Mouse (Mus musculus): ENCODE measurements around the gene Ahdc1.
"Not testable (repeated sequence)": the region's sequence is repeated elsewhere in the genome, so short reads cannot be mapped to it uniquely, and the experiment has no call there.

The Ahdc1 gene

DNA sequence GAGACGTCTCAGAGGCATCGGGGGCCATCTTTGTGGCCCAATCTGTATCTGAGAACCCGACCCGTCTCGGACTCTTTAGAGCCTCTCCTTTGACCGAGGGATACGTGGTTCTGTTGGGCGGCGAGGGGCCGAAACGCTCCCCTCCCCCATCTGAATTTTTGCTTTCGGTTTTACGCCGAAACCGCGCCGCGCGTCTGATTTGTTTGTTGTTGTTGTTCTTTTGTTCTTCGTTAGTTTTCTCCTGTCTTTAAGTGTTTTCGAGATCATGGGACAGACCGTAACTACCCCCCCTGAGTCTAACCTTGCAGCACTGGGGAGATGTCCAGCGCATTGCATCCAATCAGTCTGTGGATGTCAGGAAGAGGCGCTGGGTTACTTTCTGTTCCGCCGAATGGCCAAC is 85.6 kb downstream of the Ahdc1 start:
- not testable (repeated sequence) for DNase-seq (ENCODE audit: low spot score in 2 of 2)

DNA sequence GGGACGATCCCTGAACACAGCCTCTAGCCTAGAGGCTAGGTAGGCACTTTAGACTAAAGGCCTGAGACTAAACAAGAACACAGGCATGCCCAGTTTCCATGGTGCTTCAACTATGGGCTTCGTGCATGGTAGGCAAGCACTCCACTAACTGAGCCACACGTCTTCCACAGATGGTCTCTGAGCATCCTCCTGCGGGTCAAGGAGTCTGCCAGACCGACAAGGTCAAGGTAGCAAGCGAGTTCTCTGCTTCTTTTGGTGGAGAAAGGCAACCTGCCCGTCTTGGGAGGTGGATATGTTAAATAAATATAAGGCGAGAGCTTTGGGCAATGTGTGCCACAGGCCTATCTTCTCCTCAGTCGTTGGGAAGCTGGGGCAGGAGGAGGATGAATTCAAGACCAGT is 90.7 kb downstream of the Ahdc1 start:
- DNase-seq (ENCODE audit: low spot score in 2 of 2): no peak

GRCm38 (mm10) chr4:133103525-133104193 is 92.6 kb downstream of the Ahdc1 start:
- DNase-seq (ENCODE audit: low spot score in 2 of 2): no peak

GRCm38 (mm10) chr4:133104194-133104569 is 93.1 kb downstream of the Ahdc1 start:
- DNase-seq (ENCODE audit: low spot score in 2 of 2): no peak

DNA sequence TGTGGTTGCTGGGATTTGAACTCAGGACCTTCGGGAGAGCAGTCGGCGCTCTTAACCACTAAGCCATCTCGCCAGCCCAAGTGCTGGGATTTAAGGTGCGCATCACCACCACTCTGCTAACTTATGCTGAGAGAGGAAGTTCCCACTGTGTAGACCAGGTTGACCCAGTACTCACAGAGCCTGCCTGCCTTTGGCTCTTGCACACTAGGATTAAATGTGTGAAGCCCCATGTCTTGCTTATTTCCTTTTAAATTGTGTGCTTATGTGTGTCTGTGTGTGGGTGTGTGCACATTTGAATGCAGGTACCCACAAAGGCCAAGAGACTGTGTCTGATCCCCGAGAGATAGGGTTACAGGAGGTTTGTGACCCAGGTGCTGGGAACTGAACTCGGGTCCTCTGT is 95.6 kb downstream of the Ahdc1 start:
- no peak for DNase-seq (ENCODE audit: low spot score in 2 of 2)

GRCm38 (mm10) chr4:133107788-133108281 is 96.8 kb downstream of the Ahdc1 start:
- DNase-seq (ENCODE audit: low spot score in 2 of 2): no peak

DNA sequence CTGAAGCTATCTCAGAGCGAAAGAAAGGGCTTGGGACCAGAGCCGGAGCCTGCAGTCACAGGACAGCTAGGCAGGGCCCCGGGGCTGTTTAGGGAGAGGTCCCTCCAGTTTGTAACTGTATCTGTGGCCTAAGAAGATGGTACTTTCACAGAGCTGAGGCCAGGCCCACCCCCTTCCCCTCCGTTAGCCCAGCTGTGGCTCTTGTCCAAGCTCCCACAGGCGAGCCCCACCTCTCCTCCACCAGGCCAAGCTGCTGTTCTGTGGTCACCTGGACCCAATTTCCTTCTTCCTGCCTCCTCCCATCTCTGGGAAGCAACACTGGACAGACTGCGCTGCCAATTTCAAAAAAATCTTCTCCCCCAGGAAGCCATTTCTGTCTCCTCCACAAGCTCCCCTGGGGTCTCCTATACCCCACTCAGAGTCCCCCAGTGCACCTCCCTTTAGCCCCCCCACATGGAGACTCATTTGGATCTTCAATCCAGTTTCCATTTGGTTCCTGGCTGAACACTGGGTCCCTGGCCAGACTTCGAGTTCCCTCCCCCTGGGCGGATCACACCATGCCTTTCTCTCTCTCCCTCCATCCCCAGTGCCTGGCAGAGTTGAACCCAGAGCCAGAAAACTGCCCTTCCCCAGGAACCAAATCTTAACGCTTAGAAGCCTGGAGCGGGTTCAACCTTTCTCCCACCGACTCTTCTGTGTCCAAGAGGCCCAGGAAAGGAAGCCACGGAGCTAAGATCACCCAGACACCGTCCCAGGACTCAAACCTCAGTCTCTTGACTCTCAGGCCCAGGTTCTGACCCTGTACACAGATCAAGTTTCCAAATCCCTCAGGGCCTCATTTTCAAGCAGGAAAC is 97.6 kb downstream of the Ahdc1 start:
- no peak for DNase-seq (ENCODE audit: low spot score in 2 of 2)

DNA sequence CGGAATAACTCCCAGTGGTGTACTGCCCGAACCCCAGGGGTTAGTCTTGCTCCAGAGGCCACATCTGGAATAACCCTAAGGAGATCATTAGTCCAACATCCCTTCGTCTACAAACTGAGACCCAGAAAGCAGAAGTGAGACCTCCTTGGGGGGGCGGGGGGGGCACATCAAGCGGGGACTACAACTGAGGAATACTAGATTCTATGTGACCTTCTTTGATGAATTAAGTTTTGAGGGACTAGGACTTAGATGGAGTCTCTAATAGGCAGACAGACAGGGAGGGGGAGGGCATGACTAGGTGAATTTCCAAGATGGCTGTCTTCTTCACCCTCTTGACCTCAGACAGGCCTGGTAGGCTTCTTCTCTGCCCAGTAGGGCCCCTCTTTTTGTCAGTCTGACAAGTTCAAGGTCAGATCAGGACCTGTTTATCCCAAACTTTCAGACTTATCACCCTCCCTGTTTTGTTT is 98.3 kb downstream of the Ahdc1 start:
- DNase-seq (ENCODE audit: low spot score in 2 of 2): no peak

DNA sequence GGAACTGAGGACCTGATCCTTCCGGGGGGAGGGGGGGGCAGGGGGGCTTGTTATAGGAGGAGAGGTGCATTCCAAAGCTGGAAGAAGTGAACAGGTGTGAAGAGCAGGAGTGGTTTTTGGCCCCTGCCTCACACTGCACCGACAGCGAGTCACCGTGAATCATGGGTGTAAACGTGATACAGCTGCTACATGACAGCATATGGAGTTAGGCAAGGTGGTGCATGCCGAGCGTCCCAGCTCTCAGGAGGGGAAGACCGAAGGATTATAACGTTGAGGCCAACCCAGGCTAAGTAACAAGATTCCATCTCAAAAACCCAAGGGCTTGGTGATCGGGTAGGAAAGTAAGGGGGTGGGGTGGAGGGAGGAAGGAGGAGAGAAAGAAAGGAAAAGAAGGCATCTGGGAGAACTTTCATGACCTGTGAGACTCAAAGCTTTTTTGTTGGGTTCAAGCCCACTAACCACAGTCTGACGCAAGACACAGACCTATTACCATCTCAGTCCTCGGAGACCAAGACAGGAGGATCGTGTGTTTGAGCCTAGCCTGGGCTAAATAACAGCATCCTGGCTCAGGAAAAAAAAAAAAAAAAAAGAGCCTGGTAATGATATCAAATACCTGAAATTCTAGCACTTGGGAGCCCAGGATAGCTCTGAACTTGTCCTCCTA is 101.2 kb downstream of the Ahdc1 start:
- DNase-seq (ENCODE audit: low spot score in 2 of 2): no peak

GRCm38 (mm10) chr4:133113351-133113882 is 102.4 kb downstream of the Ahdc1 start:
- no peak for DNase-seq (ENCODE audit: low spot score in 2 of 2)

DNA sequence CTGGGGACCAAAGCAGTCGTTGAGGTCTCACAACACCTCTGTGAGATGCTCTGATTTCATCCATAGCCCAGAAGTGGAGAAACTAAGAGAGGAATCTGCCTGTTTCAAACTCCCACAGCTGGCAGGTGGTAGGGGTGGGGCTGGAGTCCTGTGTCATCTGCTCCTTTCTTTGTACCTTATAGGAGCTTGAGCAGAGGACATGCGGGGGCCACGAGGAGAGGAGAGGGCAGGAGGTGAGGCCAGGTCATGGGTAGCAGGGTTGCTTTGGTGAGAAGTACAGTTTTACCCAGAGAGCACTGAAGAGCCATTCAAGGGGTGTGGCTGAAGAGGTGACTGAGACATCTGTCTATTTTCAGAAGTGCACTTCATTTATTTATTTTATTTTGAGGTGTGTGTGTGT is 103.7 kb downstream of the Ahdc1 start:
- DNase-seq (ENCODE audit: low spot score in 2 of 2): no peak

DNA sequence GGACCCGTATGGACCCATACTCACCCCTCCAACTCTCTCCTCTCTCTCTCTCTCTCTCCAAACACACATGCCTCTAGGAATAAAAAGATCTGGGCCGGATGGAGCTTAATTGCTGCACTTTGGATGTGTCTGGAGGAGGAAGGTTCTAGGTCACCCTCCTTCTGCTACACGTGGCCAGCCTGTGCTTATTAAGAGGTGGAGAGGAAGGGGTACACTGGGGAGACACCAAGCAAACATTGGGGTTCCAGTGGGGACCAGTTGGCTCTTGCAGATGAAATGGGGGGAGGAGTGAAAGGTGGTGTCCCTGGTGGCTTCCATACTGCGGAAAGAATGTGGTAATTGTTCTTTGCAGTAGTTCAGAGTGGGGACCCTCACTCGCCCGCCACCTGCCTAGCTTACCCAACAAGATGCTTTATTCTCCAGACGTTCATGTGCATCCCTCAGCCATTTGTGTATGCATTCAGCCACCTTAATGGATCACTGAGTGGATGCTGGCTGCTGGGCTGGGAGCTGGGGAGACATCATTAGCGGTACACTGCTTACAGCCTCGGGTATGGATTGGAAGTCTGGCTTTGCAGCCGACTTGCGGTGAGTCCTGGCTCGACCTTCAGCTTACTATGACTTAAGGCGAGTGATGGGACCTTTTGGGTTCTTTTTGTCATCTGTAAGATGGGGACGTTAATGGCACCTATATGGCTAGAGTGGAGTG is 104.8 kb downstream of the Ahdc1 start:
- DNase-seq (ENCODE audit: low spot score in 2 of 2): no peak

DNA sequence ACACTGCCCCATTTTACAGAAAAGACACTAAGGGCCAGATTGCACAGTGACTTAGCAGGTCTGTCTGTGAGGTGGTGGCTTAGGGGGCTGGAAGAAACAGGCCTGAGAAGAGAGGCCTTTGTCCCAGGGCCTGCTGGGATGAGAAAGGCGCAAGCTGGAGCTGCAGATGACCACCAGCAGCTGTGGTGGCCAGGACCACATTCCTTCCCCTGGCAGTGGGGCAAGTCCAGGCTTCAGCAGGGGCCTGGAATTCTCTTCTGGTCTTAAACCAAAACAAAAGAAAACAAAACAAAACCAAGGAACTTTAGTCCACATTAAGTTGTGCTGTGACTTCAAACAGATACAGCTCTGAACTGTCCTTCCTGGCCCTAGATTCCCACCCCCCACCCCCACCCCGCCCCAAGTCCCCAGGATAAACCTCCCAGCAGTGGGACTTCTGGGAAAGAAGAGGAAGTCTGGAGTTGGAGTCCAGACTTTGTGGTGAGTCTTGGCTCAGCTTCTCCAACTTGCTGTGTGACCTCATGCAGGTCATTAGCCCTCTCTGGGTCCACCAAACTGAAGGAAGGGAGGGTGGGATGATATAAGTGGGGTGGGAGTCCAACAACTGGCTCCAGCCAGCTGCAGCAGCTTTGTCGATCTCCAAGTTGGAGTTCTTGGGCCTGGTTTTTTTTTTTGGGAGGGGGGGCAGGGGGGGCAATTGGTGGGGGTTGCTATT is 105.9 kb downstream of the Ahdc1 start:
- DNase-seq (ENCODE audit: low spot score in 2 of 2): no peak

GRCm38 (mm10) chr4:133117556-133118411 is 106.7 kb downstream of the Ahdc1 start:
- no peak for DNase-seq (ENCODE audit: low spot score in 2 of 2)

DNA sequence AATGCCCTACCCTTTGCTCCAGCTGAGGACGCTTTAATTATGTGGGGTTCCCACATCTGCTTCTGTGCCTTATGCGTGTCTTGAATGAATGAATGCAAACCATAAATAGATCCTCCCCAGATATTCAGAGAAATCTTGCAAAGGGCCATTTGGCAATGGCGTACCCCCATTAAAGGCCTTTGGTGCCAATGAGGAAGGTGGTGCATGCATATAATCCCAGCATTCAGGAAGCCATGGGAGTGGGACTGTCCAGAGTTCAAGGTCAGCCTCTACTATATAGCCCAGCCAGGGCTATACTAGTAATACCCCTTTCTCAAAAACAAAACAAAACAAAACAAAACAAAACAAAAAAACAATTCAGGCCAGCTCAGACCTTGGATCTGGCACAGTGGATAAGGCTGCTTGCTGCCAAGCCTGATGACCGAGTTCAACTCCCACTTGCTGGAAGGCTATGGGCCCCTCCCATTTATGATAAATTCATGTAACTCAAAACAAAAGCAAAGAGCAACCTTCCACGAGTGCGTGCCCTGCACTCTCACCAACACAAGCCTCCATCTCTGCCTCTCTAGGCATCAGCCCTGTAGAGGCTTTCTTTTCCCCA is 107.8 kb downstream of the Ahdc1 start:
- DNase-seq (ENCODE audit: low spot score in 2 of 2): no peak

DNA sequence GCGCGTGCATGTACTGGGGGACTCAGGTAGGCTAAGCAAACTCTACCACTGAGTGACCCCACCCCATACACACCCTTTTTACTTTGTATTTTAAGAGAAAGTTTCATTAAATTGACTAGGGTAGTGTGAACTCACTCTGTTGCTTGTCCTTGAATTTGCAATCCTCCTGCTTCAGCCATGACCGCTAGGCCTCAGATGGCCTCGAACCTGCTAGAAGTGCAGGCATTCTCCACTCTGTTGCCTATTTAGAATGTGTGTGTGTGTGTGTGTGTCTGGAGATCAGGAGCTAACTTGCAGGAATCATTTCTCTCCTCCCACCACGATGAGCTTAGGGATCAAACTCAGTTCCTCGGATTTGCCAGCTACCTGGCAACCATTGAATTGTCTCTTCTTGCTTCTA is 108.5 kb downstream of the Ahdc1 start:
- DNase-seq (ENCODE audit: low spot score in 2 of 2): no peak

DNA sequence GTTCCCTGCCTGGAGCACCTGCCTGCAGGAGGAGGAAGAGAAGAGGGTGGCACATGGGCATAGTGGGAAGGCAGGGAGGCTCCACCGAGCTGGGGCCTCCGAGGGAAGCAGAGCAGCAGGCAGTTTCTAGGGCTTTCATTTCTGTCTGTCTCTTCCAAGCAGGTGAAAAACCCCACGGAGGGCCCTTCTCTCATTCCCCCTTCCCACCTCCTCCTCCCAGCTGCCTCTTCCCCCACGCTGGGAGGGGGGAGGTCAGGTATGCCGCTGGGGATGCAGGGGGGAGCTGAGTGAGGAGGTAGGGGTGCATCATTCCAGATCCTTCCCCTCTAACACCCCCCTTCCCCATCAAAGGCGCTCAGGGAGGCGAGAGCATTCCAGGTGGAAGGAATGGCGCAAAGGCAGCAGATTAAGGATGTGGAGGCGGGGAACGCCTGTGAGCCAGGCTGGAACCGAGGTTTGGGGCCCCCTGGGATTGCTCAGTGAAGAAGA is 109.8 kb downstream of the Ahdc1 start:
- DNase-seq (ENCODE audit: low spot score in 2 of 2): no peak

GRCm38 (mm10) chr4:133121416-133121815 is 110.4 kb downstream of the Ahdc1 start:
- no peak for DNase-seq (ENCODE audit: low spot score in 2 of 2)

- DNase-seq (ENCODE audit: low spot score in 2 of 2): no peak
Observed at GRCm38 (mm10) chr4:133121974-133122637, 111.0 kb downstream of the Ahdc1 start.
